Mouse (Mus musculus) MEL (cell line): ENCODE data around the gene Naglu. TPM values are rescaled to one million over a fixed set of nuclear protein-coding genes. Genes with fewer than 3 reads are reported as not detected.

Experiments
- DNase-seq: peaks from one replicate; pipeline ENCODE4 v3.0.0; 2011; ENCODE audit warnings: low read depth, low spot score
- H3K27ac ChIP-seq: 2 replicates; pipeline ENCODE4 v1.5.1; 2012; ENCODE audit warnings: low read depth, mild to moderate bottlenecking, control low read depth, low read length, moderate library complexity; ENCODE audit not compliant: control insufficient read depth
- H3K27me3 ChIP-seq, 2 experiments: fragments of 150-350 bp in 1 of 2; sonication (generic) in 1 of 2; 2 replicates each; pipeline ENCODE4 v1.6.1; 2012; ENCODE audit warnings: low read length in 2 of 2, mild to moderate bottlenecking in 2 of 2, improper control_type of control experiment in 1 of 2, moderate library complexity in 1 of 2; ENCODE audit not compliant: insufficient read depth in 2 of 2, control insufficient read depth in 1 of 2
- H3K36me3 ChIP-seq, 2 experiments: 2 replicates each; pipeline ENCODE4 v1.6.1; 2012 to 2014; ENCODE audit warnings: low read length in 2 of 2, improper control_type of control experiment in 1 of 2, inconsistent platforms in 1 of 2, mild to moderate bottlenecking in 1 of 2; ENCODE audit not compliant: insufficient read depth in 2 of 2, control insufficient read depth in 1 of 2
- H3K4me1 ChIP-seq, 2 experiments: fragments of 150-350 bp in 1 of 2; sonication (generic) in 1 of 2; 2 replicates each; pipeline ENCODE4 v1.6.1; 2012; ENCODE audit warnings: low read length in 2 of 2, improper control_type of control experiment in 1 of 2, mild to moderate bottlenecking in 1 of 2; ENCODE audit not compliant: insufficient read depth in 2 of 2, control insufficient read depth in 1 of 2
- H3K4me3 ChIP-seq, 2 experiments: fragments of 150-350 bp in 1 of 2; sonication (generic) in 1 of 2; 2 replicates each; pipeline ENCODE4 v1.5.1; 2012; ENCODE audit warnings: low read depth in 2 of 2, low read length in 2 of 2, mild to moderate bottlenecking in 2 of 2, moderate library complexity in 2 of 2, control low read depth in 1 of 2, improper control_type of control experiment in 1 of 2; ENCODE audit not compliant: control insufficient read depth in 1 of 2, insufficient read depth in 1 of 2
- H3K79me2 ChIP-seq: 2 replicates; pipeline ENCODE4 v1.6.1; 2012; ENCODE audit warnings: mild to moderate bottlenecking, low read length, moderate library complexity; ENCODE audit not compliant: control insufficient read depth, poor library complexity, insufficient read depth
- H3K9ac ChIP-seq: 2 replicates; pipeline ENCODE4 v1.6.1; 2012; ENCODE audit warnings: low read depth, mild to moderate bottlenecking, control low read depth, low read length, moderate library complexity; ENCODE audit not compliant: control insufficient read depth, poor library complexity, severe bottlenecking
- H3K9me3 ChIP-seq: fragments of 150-350 bp; sonication (generic); replicated peaks from 2 replicates; pipeline ENCODE4 v1.6.1; 2012; ENCODE audit warnings: mild to moderate bottlenecking, low read length, improper control_type of control experiment, moderate library complexity; ENCODE audit not compliant: insufficient read depth
- CHD2 ChIP-seq: IDR thresholded peaks from 2 replicates; pipeline ENCODE4 v1.6.1; 2011; ENCODE audit warnings: low read length, improper control_type of control experiment
- E2F4 ChIP-seq: IDR thresholded peaks from 2 replicates; pipeline ENCODE4 v1.6.1; 2011; ENCODE audit warnings: low read depth, low read length, improper control_type of control experiment, borderline replicate concordance
- ELF1 ChIP-seq: IDR thresholded peaks from 2 replicates; pipeline ENCODE4 v1.6.1; 2014; ENCODE audit warnings: low read depth, mild to moderate bottlenecking, inconsistent platforms, low read length, improper control_type of control experiment, moderate library complexity
- KAT2A ChIP-seq: conservative IDR thresholded peaks from 2 replicates; pipeline ENCODE4 v1.6.1; 2012; ENCODE audit warnings: low read depth, low read length, improper control_type of control experiment, inconsistent platforms
- MAZ ChIP-seq: IDR thresholded peaks from 2 replicates; pipeline ENCODE4 v1.6.1; 2012; ENCODE audit warnings: low read depth, mild to moderate bottlenecking, inconsistent platforms, low read length, improper control_type of control experiment
- MEF2A ChIP-seq: IDR thresholded peaks from 2 replicates; pipeline ENCODE4 v1.6.1; 2014; ENCODE audit warnings: low read depth, mild to moderate bottlenecking, inconsistent platforms, low read length, improper control_type of control experiment; ENCODE audit not compliant: poor library complexity, insufficient replicate concordance, severe bottlenecking; ENCODE audit errors: extremely low read depth
- MYC ChIP-seq: IDR thresholded peaks from 2 replicates; pipeline ENCODE4 v1.6.1; 2011; ENCODE audit warnings: low read depth, mild to moderate bottlenecking, low read length, improper control_type of control experiment, moderate library complexity
- NRF1 ChIP-seq: IDR thresholded peaks from 2 replicates; pipeline ENCODE4 v1.6.1; 2014; ENCODE audit warnings: low read depth, mild to moderate bottlenecking, inconsistent platforms, low read length, improper control_type of control experiment, moderate library complexity; ENCODE audit not compliant: poor library complexity, insufficient read depth, severe bottlenecking
- POLR2A ChIP-seq, 2 experiments: IDR thresholded peaks; 2 replicates each; pipeline ENCODE4 v1.6.1; 2011 to 2012; ENCODE audit warnings: low read length in 2 of 2, mild to moderate bottlenecking in 2 of 2, control low read depth in 1 of 2, improper control_type of control experiment in 1 of 2, low read depth in 1 of 2, moderate library complexity in 1 of 2; ENCODE audit not compliant: control insufficient read depth in 1 of 2, insufficient read depth in 1 of 2, poor library complexity in 1 of 2
- POLR2AphosphoS2 ChIP-seq: IDR thresholded peaks from 2 replicates; pipeline ENCODE4 v1.6.1; 2011; ENCODE audit warnings: low read length, improper control_type of control experiment
- POLR2AphosphoS5 ChIP-seq: IDR thresholded peaks from 2 replicates; pipeline ENCODE4 v1.6.1; 2012; ENCODE audit warnings: low read depth, borderline replicate concordance, mild to moderate bottlenecking, inconsistent platforms, low read length, moderate library complexity, mixed read lengths
- RAD21 ChIP-seq: IDR thresholded peaks from 2 replicates; pipeline ENCODE4 v1.6.1; 2011; ENCODE audit warnings: mild to moderate bottlenecking, low read depth, low read length, improper control_type of control experiment
- RCOR1 ChIP-seq: IDR thresholded peaks from 2 replicates; pipeline ENCODE4 v1.6.1; 2012; ENCODE audit warnings: low read depth, mild to moderate bottlenecking, inconsistent platforms, low read length, improper control_type of control experiment
- SMC3 ChIP-seq: IDR thresholded peaks from 2 replicates; pipeline ENCODE4 v1.6.1; 2011; ENCODE audit warnings: low read depth, low read length, improper control_type of control experiment
- TCF12 ChIP-seq: IDR thresholded peaks from 2 replicates; pipeline ENCODE4 v1.6.1; 2014; ENCODE audit warnings: low read depth, mild to moderate bottlenecking, inconsistent platforms, low read length, improper control_type of control experiment, moderate library complexity
- USF1 ChIP-seq: IDR thresholded peaks from 2 replicates; pipeline ENCODE4 v1.6.1; 2014; ENCODE audit warnings: low read depth, mild to moderate bottlenecking, inconsistent platforms, low read length, improper control_type of control experiment, moderate library complexity
- USF2 ChIP-seq, 2 experiments: IDR thresholded peaks; 2 replicates each; pipeline ENCODE4 v1.6.1; 2011 to 2012; ENCODE audit warnings: improper control_type of control experiment in 2 of 2, low read length in 2 of 2, borderline replicate concordance in 1 of 2, inconsistent platforms in 1 of 2, low read depth in 1 of 2, mild to moderate bottlenecking in 1 of 2; ENCODE audit not compliant: insufficient read depth in 1 of 2
- ZMIZ1 ChIP-seq: IDR thresholded peaks from 2 replicates; pipeline ENCODE4 v1.6.1; 2012; ENCODE audit warnings: low read depth, mild to moderate bottlenecking, inconsistent platforms, low read length, improper control_type of control experiment, moderate library complexity
- ZNF384 ChIP-seq: IDR thresholded peaks from 2 replicates; pipeline ENCODE4 v1.6.1; 2012; ENCODE audit warnings: low read depth, mild to moderate bottlenecking, inconsistent platforms, low read length, improper control_type of control experiment
- polyA plus RNA-seq, 2 experiments: library from polyadenylated mRNA; stranded (reverse) in 1 of 2; unstranded in 1 of 2; fragments of >175 nt in 1 of 2; fragments of >200 nt in 1 of 2; gene quantifications; 2 replicates each; pipeline versions ENCODE4 v1.2.1 to v1.2.4; 2012; ENCODE audit warnings: low replicate concordance in 2 of 2, low read depth in 1 of 2; ENCODE audit not compliant: insufficient read length in 2 of 2, insufficient read depth in 1 of 2, missing spikeins in 1 of 2
- total RNA-seq: library from RNA; depleted of rRNA; stranded (reverse); fragments of 300-350 nt; gene quantifications from 2 replicates; pipeline ENCODE4 v1.2.3, GENCODE M21; 2012

Naglu gene
- total and polyA plus RNA-seq, 3 experiments = 1.5 to 3.1 TPM; not detected in 1

GRCm38 (mm10) chr11:101063676-101064327, 6.0 kb upstream of the Naglu start (continued):
- TF ChIP-seq MYC = no peak
- TF ChIP-seq POLR2AphosphoS5 = no peak
- TF ChIP-seq ZNF384 = no peak

- H3K4me3 ChIP-seq = no peak overlapping the region
- H3K36me3 ChIP-seq = peaks cover 0 to 22% of the 10 kb centered on the region in 2 experiments; a peak in 2 of 4 replicates
- H3K27ac ChIP-seq = peak overlapping the region; percentile 67; the same call in 1 of the 2 replicates
- H3K4me1 ChIP-seq = peaks cover 14 to 28% of the 10 kb centered on the region in 2 experiments
- no peak for DNase-seq
- no peak overlapping the region for H3K9ac ChIP-seq
- no peaks in the 10 kb centered on the region for H3K27me3 ChIP-seq
- no peaks in the 10 kb centered on the region for H3K79me2 ChIP-seq
- TF ChIP-seq SMC3 (no peak), KAT2A (no peak), USF1 (no peak), RAD21 (no peak), TCF12 (no peak), ELF1 (no peak), MEF2A (no peak), E2F4 (no peak), POLR2A (IDR thresholded peaks at IDR 0.05; ENCODE audit: control insufficient read depth in 1 of 2, insufficient read depth in 1 of 2, low read depth in 1 of 2, low read length in 2 of 2, poor library complexity in 1 of 2) (no peak)
- no peaks in the 10 kb centered on the region for H3K9me3 ChIP-seq
Observed at GRCm38 (mm10) chr11:101064462-101064861, 5.3 kb upstream of the Naglu start.

DNA sequence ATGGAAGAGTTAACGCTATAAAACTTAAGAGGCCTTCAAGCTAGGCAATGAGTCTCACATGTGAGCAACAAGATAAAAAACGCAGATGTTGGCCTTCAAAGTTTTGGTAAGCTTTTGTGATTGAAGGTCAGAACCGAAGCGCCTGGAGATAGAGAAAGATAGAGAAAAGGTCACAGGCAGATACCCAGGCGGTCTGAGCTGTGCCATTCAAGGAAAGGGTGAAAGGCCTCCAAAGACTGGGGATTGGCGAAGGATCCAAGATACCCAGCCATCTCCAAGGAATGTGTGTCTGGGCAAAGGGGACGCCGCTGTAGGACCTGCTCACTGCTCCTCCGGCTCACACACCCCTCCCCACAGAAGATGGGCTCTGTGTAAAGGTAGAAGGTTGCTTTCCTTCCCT, 4.8 kb upstream of the Naglu start:
- Histone ChIP-seq H3K9ac (no peak overlapping the region), H3K4me1 (peaks cover 14 to 28% of the 10 kb centered on the region in 2 experiments), H3K36me3 (peaks cover 0 to 23% of the 10 kb centered on the region in 2 experiments; a peak in 2 of 4 replicates), H3K27ac (no peak overlapping the region), H3K9me3 (no peaks in the 10 kb centered on the region), H3K27me3 (no peaks in the 10 kb centered on the region), H3K4me3 (no peak overlapping the region), H3K79me2 (no peaks in the 10 kb centered on the region; the same call in 1 of the 2 replicates)
- TF ChIP-seq ELF1 = no peak
- no peak for TF ChIP-seq ZNF384
- no peak for TF ChIP-seq NRF1
- no peak for TF ChIP-seq POLR2AphosphoS5
- no peak for TF ChIP-seq RCOR1
- TF ChIP-seq POLR2AphosphoS2 = no peak
- no peak for TF ChIP-seq E2F4
- no peak for TF ChIP-seq CHD2
- TF ChIP-seq MAZ = no peak
- no peak for TF ChIP-seq ZMIZ1
- TF ChIP-seq MEF2A = no peak
- TF ChIP-seq POLR2A (IDR thresholded peaks at IDR 0.05; ENCODE audit: control insufficient read depth in 1 of 2, insufficient read depth in 1 of 2, low read depth in 1 of 2, low read length in 2 of 2, poor library complexity in 1 of 2) = no peak
- TF ChIP-seq USF2 (IDR thresholded peaks at IDR 0.05; ENCODE audit: borderline replicate concordance in 1 of 2, insufficient read depth in 1 of 2, low read depth in 1 of 2, low read length in 2 of 2) = no peak
- no peak for TF ChIP-seq RAD21
- no peak for TF ChIP-seq TCF12
- no peak for TF ChIP-seq USF1
- no peak for DNase-seq
